Mouse (Mus musculus) limb, embryonic 12.5 days (tissue): ENCODE results near the gene Fgf4. TPM values are rescaled to one million over a fixed set of nuclear protein-coding genes. Genes with fewer than 3 reads are reported as not detected.
A peak's percentile ranks its signal among the peaks of the same experiment; 100 is the strongest.

Experiments used
- ATAC-seq: fragments of 200-750 bp; cut with Nextera tagmentation; 2 replicates; pipeline ENCODE4 v1.8.0; 2017; ENCODE audit warnings: low read depth, moderate TSS enrichment; ENCODE audit not compliant: insufficient number of reproducible peaks, insufficient read depth, low FRiP score, low TSS enrichment
- H3K27ac ChIP-seq: fragments of 300-500 bp; sonication (generic); 2 replicates; pipeline ENCODE4 v1.5.1; 2016; ENCODE audit warnings: mild to moderate bottlenecking, moderate library complexity
- H3K27me3 ChIP-seq: fragments of 300-500 bp; sonication (generic); 2 replicates; pipeline ENCODE4 v1.6.1; 2016; ENCODE audit warnings: mild to moderate bottlenecking, moderate library complexity
- H3K36me3 ChIP-seq: fragments of 300-500 bp; sonication (generic); 2 replicates; pipeline ENCODE4 v1.6.1; 2016; ENCODE audit warnings: mild to moderate bottlenecking, moderate library complexity
- H3K4me1 ChIP-seq: fragments of 300-500 bp; sonication (generic); replicated peaks from 2 replicates; pipeline ENCODE4 v1.6.1; 2016
- H3K4me2 ChIP-seq: fragments of 300-500 bp; sonication (generic); 2 replicates; pipeline ENCODE4 v1.6.1; 2016; ENCODE audit warnings: mild to moderate bottlenecking, moderate library complexity
- H3K4me3 ChIP-seq: fragments of 300-500 bp; sonication (generic); replicated peaks from 2 replicates; pipeline ENCODE4 v1.5.1; 2016; ENCODE audit warnings: mild to moderate bottlenecking
- H3K9ac ChIP-seq: fragments of 300-500 bp; sonication (generic); replicated peaks from 2 replicates; pipeline ENCODE4 v1.6.1; 2016; ENCODE audit warnings: mild to moderate bottlenecking, moderate library complexity
- H3K9me3 ChIP-seq: fragments of 300-500 bp; sonication (generic); 2 replicates; pipeline ENCODE4 v1.6.1; 2016; ENCODE audit warnings: mild to moderate bottlenecking, moderate library complexity
- WGBS: fragments of 180-500 bp; shearing (Covaris S2); methylation state at CpG from one replicate; pipeline ENCODE4 v1.1.7; 2016; 5-methylcytosine and 5-hydroxymethylcytosine counted together
- polyA plus RNA-seq: library from polyadenylated mRNA; unstranded; fragments of >200 nt; fragmentation: Nextera tagmentation; extraction: Ambion mirVana; gene quantifications from 2 replicates; pipeline ENCODE4 v1.2.1, GENCODE M21; 2016

Fgf4 gene
- polyA plus RNA-seq = 0.49 TPM in 2 replicates

DNA sequence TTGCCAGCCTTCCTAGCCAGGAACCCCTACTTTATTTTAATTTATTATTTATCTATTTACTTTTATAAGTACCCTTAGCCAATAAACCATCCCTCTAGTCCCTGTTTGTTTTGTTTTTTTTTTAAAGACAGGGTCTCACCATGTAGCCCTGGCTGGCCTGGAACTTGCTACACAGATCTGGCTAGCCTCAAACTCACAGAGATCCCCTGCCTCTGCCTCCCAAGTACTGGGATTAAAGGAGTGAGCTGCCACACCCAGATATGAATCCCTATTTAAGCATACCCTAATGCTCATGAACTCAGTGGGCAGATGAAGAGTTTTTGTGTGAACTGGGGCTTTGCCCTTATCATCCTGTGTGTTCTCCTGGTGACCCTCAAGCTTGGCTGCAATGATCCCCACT is at the start of gene Fgf4:
TSS of gene Fgf4 (plus strand) at position 301 of the 400 bp plus-strand sequence.
- Histone ChIP-seq H3K9me3 (no peaks in the 10 kb centered on the region), H3K27me3 (peaks cover 59% of the 10 kb centered on the region), H3K9ac (no peak within 1 kb of the TSS), H3K4me3 (no peak within 1 kb of the TSS), H3K27ac (no peak within 1 kb of the TSS), H3K36me3 (no peaks in the 10 kb centered on the region), H3K4me2 (no peak within 1 kb of the TSS), H3K4me1 (no peaks in the 10 kb centered on the region)
- ATAC-seq = no peak

DNA sequence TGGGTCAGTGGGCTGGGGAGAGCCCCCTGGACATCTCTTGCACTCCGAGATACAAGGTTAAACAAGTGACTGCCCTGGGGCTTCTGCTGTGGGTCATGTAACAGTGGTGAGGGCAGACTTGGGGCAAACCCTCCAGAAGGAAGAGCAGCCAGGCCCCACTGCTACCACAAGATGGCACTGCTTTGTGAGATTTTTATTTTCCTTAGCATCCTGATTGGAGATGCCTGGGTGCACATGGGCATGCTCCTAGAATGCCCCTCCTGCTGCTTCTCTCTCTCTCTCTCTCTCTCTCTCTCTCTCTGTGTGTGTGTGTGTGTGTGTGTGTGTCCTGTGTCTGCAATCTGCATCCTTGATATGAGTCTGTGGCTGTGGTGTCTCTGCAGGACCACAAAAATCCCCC is 48.7 kb upstream of the Fgf4 start:
- H3K36me3 ChIP-seq = no peaks in the 10 kb centered on the region
- H3K4me3 ChIP-seq = no peak overlapping the region
- no peak for ATAC-seq
- no peak overlapping the region for H3K4me2 ChIP-seq
- 17% methylated on average over 1 of the region's 1 CpGs for WGBS
- H3K27me3 ChIP-seq = peaks cover 41% of the 10 kb centered on the region
- no peak overlapping the region for H3K27ac ChIP-seq
- no peaks in the 10 kb centered on the region; the same call in 1 of the 2 replicates for H3K4me1 ChIP-seq
- no peaks in the 10 kb centered on the region for H3K9me3 ChIP-seq
- no peak overlapping the region for H3K9ac ChIP-seq

DNA sequence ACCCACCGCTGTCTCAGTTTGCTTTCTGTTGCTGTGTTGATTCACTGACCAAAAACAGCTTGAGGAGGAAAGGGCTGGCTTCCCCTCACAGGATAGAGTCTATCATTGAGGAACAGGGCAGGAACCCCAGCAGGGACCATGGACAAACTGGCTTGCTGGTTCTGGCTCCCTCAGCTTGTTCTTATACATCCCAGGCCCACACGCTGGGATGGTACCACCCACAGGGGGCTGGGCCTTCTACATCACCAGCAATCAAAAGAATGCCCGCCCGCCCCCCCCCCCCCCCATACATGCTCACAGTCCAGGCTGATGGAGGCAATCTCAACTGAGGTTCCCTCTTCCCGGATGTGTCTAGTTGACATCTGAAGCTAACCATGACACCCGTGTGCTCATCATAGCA is 40.1 kb upstream of the Fgf4 start:
- Histone ChIP-seq H3K4me1 (peaks cover 9% of the 10 kb centered on the region), H3K36me3 (no peaks in the 10 kb centered on the region), H3K27me3 (peaks cover 11% of the 10 kb centered on the region), H3K9ac (no peak overlapping the region), H3K4me3 (no peak overlapping the region), H3K9me3 (no peaks in the 10 kb centered on the region), H3K27ac (no peak overlapping the region), H3K4me2 (no peak overlapping the region)
- 63% methylated on average over 6 of the region's 6 CpGs for WGBS
- no peak for ATAC-seq

DNA sequence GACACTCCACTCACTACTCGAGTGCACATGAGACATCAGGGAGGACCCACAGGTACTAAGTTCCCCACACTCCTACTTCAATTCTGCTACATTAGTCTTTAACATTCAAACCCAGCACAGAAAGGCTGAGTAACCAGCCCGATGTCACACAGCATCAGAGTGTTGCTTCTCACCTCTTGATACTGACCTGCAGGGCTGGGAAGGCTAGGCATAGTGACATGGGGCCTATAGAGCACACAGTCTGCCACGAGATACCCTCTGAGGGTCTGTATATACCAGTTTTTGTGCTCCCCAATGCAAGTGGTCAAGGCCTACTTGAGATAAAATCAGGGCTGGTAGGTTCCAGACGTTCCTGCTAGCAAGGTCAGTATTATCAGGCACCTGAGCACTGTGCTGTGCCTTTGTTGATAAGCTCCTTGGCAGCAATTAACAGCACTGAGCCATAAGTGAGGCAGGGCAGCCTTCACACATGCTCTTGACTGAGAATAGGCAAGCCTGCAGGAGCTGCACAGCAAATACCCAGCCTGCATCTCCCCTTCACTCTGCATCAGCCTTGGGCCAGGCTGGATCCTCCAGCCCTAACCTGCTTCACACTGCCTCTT is 39.1 kb upstream of the Fgf4 start:
- Histone ChIP-seq H3K9me3 (no peaks in the 10 kb centered on the region), H3K9ac (no peak overlapping the region), H3K4me2 (no peak overlapping the region), H3K4me1 (peaks cover 9% of the 10 kb centered on the region), H3K36me3 (no peaks in the 10 kb centered on the region), H3K27ac (no peak overlapping the region), H3K27me3 (peaks cover 9% of the 10 kb centered on the region), H3K4me3 (no peak overlapping the region)
- no peak for ATAC-seq
- 67% methylated on average over 4 of the region's 4 CpGs for WGBS

DNA sequence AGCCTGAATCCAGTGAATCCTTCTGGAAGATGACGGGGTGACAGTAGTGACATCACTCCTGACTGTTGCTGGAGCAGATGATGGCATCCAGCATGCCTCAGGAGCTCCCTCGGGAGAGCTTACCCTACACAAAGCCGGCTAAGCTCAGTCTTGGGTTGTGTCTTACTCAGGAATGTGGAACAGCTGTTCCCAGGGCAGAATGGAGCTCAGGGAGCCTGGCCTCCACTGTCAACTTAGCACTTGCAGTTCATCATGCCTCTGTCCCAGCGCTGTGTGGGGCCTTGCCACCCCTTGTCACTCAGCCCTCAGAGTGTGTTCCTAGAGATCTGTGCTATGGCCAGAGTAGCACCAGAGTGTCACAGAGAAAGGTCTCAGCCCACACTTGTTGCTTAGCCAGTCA is 35.6 kb upstream of the Fgf4 start:
- ATAC-seq = peak; percentile 63; the same call in 1 of the 2 replicates
- Histone ChIP-seq H3K4me3 (no peak overlapping the region), H3K4me1 (peaks cover 9% of the 10 kb centered on the region), H3K27me3 (peaks cover 2% of the 10 kb centered on the region; the same call in 1 of the 2 replicates), H3K36me3 (no peaks in the 10 kb centered on the region), H3K27ac (no peak overlapping the region), H3K9me3 (no peaks in the 10 kb centered on the region), H3K9ac (no peak overlapping the region), H3K4me2 (no peak overlapping the region)
- 38% methylated on average over 4 of the region's 4 CpGs for WGBS

DNA sequence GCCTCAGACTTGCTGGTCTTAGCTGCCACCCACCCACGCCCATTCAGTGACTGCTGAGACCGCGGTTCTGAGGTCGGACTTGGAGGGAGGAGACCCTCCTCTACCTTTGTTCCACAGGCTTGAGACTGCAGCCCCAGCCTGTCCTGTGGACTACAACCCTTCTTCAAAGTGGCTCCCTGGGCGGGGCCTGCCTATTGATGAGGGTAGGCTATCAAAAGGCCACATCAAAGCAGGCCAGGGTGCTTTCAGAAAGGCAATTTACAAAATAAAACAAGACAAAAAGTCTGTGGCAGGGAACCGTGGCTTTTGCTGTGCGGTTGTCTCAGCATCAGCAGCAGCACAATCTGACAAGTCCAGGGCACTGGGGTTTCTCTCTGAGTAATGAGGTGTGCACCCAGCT is 25.3 kb upstream of the Fgf4 start:
- Histone ChIP-seq H3K4me3 (no peak overlapping the region), H3K9me3 (peaks cover 7% of the 10 kb centered on the region), H3K36me3 (no peaks in the 10 kb centered on the region), H3K4me2 (no peak overlapping the region), H3K27me3 (peaks cover 30% of the 10 kb centered on the region), H3K27ac (no peak overlapping the region), H3K4me1 (no peaks in the 10 kb centered on the region; the same call in 1 of the 2 replicates), H3K9ac (no peak overlapping the region)
- 37% methylated on average over 7 of the region's 7 CpGs for WGBS
- ATAC-seq = no peak

DNA sequence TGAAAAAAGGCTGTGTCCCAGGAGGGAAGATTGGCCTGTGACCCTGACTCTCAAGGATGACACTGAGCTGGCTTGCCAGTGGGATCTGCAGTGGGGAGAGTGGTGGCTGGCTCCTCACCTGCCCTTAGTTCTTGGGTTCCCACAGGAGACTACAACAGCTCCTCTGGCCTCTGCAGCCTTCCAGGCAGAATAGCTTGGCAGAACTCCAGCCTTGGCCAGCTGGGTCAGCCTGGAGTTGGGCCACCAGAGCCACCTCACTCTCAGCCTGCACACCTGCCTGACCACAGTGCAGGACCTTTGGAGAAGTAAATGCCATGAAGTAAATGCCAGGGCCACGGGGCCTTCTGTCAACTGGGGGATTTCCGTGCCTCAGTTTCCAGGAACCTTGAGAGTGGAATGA is 23.2 kb upstream of the Fgf4 start:
- 92% methylated on average over 2 of the region's 2 CpGs for WGBS
- H3K27me3 ChIP-seq = peaks cover 51% of the 10 kb centered on the region

DNA sequence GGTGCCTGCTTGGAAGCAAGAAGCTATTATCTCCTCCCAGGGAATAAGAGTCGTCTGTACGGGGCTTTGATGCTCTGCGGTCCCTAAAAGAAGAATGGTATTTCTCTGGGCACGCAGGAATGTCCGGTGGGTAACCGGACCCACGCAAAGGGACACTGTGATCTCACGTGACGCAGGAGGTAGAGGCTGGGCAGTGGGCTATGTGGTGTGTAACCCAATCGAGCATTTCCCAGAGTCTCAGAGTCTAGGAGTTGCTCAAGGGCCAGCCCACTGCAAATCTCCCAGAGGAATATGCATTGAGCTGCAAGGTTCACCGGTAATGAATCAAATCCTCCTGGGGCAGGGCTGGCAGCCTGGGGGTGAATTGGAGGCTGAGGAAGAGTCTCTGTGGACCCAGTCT is 18.8 kb upstream of the Fgf4 start:
- no peak overlapping the region for H3K27ac ChIP-seq
- H3K4me3 ChIP-seq = no peak overlapping the region
- H3K36me3 ChIP-seq = no peaks in the 10 kb centered on the region
- ATAC-seq = no peak
- H3K9ac ChIP-seq = no peak overlapping the region
- no peaks in the 10 kb centered on the region for H3K9me3 ChIP-seq
- H3K4me1 ChIP-seq = no peaks in the 10 kb centered on the region; the same call in 1 of the 2 replicates
- WGBS = 73% methylated on average over 11 of the region's 11 CpGs
- peaks cover 74% of the 10 kb centered on the region for H3K27me3 ChIP-seq
- H3K4me2 ChIP-seq = no peak overlapping the region

More for the DNA sequence above, 23.2 kb upstream of the Fgf4 start:
- H3K4me1 ChIP-seq = no peaks in the 10 kb centered on the region; the same call in 1 of the 2 replicates
- ATAC-seq = no peak
- no peaks in the 10 kb centered on the region for H3K9me3 ChIP-seq
- H3K4me2 ChIP-seq = no peak overlapping the region
- H3K27ac ChIP-seq = no peak overlapping the region
- no peaks in the 10 kb centered on the region for H3K36me3 ChIP-seq
- H3K9ac ChIP-seq = no peak overlapping the region
- no peak overlapping the region for H3K4me3 ChIP-seq

DNA sequence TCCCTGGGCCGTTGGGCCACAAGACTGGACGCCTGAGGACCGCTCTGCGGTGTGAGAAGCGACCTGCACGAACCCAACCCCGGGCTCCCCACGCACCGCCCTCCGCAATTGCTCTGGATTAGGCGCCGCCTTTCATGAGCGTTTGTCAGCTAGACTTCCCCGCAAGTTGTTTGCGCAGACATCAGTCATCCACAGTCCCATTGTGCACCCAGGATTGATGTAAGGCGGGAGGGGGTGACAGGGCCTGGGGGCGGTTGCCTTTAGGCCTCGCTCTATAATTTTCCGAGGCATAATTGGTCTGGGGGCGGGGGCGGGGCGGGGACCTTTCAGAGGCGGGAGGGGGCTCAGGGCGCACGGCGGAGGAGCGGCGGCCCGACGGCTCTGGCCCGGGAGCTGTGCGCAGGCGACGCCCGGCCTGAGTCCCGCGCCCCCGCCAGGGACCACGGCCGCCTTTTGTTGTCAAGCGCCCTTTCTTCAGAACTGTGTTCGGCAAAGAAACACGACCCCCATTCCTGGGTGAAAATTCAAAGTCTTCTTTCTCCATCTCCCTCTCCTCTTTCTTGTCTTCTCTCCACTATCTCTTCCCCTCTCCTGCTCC is 9.2 kb upstream of the Fgf4 start, which contains the start of gene Fgf3:
TSS of gene Fgf3 (plus strand) at position 193 of the 598 bp plus-strand sequence.
- no peak within 1 kb of the TSS for H3K27ac ChIP-seq
- H3K4me1 ChIP-seq = peaks cover 23% of the 10 kb centered on the region; the same call in 1 of the 2 replicates
- peak within 1 kb of the TSS; percentile 44 for H3K4me3 ChIP-seq
- H3K27me3 ChIP-seq = peaks cover 91% of the 10 kb centered on the region
- ATAC-seq = no peak
- H3K4me2 ChIP-seq = peak within 1 kb of the TSS; percentile 68
- H3K36me3 ChIP-seq = no peaks in the 10 kb centered on the region
- WGBS = 2% methylated on average over 43 of the region's 43 CpGs
- peak within 1 kb of the TSS; percentile 44; the same call in 1 of the 2 replicates for H3K9ac ChIP-seq
- no peaks in the 10 kb centered on the region for H3K9me3 ChIP-seq

DNA sequence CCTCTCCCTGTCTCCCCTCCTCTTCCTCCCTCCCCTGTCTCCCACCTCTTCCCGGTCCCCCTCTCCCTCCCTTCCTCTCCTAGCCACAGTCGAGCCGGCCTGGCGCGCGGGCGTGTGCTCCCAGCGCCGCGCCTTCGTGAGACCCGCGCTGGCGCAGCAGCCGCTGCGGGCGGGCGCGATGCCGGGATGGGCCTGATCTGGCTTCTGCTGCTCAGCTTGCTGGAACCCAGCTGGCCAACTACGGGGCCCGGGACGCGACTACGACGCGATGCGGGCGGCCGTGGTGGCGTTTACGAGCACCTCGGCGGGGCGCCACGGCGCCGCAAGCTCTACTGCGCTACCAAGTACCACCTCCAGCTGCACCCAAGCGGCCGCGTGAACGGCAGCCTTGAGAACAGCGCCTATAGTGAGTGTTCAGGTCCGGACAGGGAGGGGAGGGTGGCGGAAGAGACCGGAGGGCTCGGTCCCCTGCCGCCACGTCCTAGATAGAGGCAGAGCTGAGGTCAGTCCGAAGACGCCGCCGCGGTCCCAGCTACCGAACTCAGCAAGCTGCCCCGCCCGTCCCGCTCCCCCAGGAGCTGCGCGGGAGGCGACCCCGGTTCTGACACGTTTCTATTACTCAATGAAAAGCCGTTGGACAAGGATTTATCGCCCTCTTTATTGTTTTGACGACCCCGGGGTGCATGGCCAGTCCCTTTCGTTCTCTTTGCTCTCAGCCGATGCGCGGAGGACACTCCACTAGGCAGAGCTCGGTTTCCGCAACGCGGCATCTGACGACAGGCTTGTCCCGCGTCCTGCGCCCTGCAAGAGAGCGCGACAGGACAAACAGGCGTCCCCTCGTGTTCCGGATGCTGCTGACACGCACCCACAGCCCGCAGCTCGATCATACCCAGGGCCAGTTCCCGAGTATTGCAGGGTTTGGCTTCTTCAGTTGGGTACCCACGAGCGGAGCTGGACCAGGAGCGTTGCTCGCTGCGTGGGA is 8.4 kb upstream of the Fgf4 start:
- Histone ChIP-seq H3K4me2 (peak overlapping the region; percentile 68), H3K36me3 (no peaks in the 10 kb centered on the region), H3K4me1 (peaks cover 23% of the 10 kb centered on the region; the same call in 1 of the 2 replicates), H3K27me3 (peaks cover 94% of the 10 kb centered on the region), H3K9me3 (no peaks in the 10 kb centered on the region), H3K27ac (no peak overlapping the region), H3K4me3 (peak overlapping the region; percentile 44), H3K9ac (peak overlapping the region; percentile 44; the same call in 1 of the 2 replicates)
- WGBS = under 1% methylated on average over 94 of the region's 94 CpGs
- peak; percentile 48; the same call in 1 of the 2 replicates for ATAC-seq

DNA sequence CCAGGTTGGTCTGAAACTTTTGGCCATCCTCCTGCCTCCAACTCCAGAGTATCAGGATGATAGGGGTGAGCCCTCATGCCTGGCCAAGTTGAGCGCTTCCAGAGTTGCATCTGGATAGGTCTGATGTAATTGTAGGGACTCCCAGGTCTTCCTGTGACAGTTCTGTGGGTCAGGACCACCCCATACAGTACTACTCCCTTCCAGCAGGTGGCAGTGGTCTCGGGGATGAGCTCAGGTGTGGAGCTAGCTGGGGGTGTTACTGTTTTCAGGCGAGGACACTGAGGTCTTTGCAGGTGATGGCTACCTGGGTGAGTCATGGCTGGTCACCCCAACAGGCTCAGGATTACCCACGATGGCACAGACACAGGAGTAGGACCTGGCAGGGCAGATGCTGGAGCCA is 1.0 kb upstream of the Fgf4 start:
- WGBS = 16% methylated on average over 4 of the region's 4 CpGs
- no peaks in the 10 kb centered on the region for H3K36me3 ChIP-seq
- H3K27ac ChIP-seq = no peak overlapping the region
- no peak overlapping the region for H3K9ac ChIP-seq
- no peak for ATAC-seq
- H3K27me3 ChIP-seq = peaks cover 62% of the 10 kb centered on the region
- H3K4me3 ChIP-seq = no peak overlapping the region
- H3K9me3 ChIP-seq = no peaks in the 10 kb centered on the region
- H3K4me1 ChIP-seq = no peaks in the 10 kb centered on the region
- H3K4me2 ChIP-seq = no peak overlapping the region
